Mouse (Mus musculus) megakaryocyte, embryonic 14.5 days (primary cell): ENCODE data around the gene 1700092M07Rik.

Experiments used
- FLI1 ChIP-seq: IDR thresholded peaks from 2 replicates; pipeline ENCODE4 v1.6.1; 2012; ENCODE audit warnings: low read length, inconsistent platforms, mixed read lengths
- GATA1 ChIP-seq: IDR thresholded peaks from 3 replicates; pipeline ENCODE4 v1.6.1; 2012; ENCODE audit warnings: mixed read lengths, low read length, inconsistent platforms, borderline replicate concordance

DNA sequence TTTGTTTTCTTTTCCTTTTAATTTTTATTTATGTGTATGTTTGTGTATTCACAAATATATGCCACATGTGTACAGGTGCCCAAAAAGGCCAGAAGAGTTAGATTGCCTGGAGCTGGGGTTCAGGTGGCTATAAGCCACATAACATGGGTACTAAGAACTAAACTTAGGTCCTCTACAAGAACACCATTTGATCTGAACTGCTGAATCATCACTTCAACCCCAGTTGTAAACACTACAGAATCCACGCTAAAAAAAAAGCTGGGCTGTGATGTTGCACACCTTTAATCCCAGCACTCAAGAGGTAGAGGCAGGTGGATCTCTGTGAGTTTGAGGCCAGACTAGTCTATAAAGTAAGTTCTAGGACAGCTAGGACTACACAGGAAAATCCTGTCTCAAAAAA is 19.1 kb upstream of the 1700092M07Rik start:
- TF ChIP-seq GATA1 = no peak
- TF ChIP-seq FLI1 = no peak
